Mouse (Mus musculus) Patski (cell line): ENCODE data around the gene Gabarapl2. TPM values are rescaled to one million over a fixed set of nuclear protein-coding genes. Genes with fewer than 3 reads are reported as not detected.

Experiments
- ATAC-seq: fragments of 100-300 bp; one replicate; pipeline ENCODE4 v1.8.0; 2021
- CTCF ChIA-PET: fragments of 350-600 bp; sonication (Branson Sonifier 250); formaldehyde crosslinking; loops from one replicate; lab custom pipeline; 2022; ENCODE audit warnings: inconsistent platforms; lab: Charles Lee
- POLR2A ChIA-PET: fragments of 350-600 bp; sonication (Branson Sonifier 250); formaldehyde crosslinking; loops from one replicate; lab custom pipeline; 2022; ENCODE audit warnings: antibody characterized with exemption, inconsistent platforms; lab: Charles Lee
- DNase-seq: peaks from one replicate; pipeline ENCODE4 v3.0.0-alpha.2; 2011; ENCODE audit warnings: low read depth, low spot score
- H3K27me3 ChIP-seq: fragments of 371-371 bp; one replicate; pipeline ENCODE4 v1.5.1; 2021
- CTCF ChIP-seq: fragments of 100-300 bp; IDR thresholded peaks from one replicate; pipeline ENCODE4 v1.5.1; 2021
- in situ Hi-C: fragments of 300-500 bp; cut with MboI; formaldehyde crosslinking; loops from 3 replicates; pipeline ENCODE4 v1.11.1; 2018; ENCODE audit warnings: low pct_unique_long_range_greater_than_20kb, mixed read lengths
- polyA plus RNA-seq: library from polyadenylated mRNA; unstranded; gene quantifications from one replicate; pipeline ENCODE4 v1.2.3, GENCODE M21; 2021

Gene Gabarapl2
- polyA plus RNA-seq, 1 experiment from 2014 or later, result 170 TPM

GRCm38 (mm10) chr8:111967246-111967870 is 26.9 kb downstream of the Gabarapl2 start:
- H3K27me3 ChIP-seq, result no peaks in the 10 kb centered on the region
- no peak for TF ChIP-seq CTCF
- in situ Hi-C loops, result no loop called here
- no peak for ATAC-seq
- ChIA-PET CTCF (interaction anchor here (1.2 kb wide), 1 partner anchor 32 kb away, joined by 3 read pairs; no protein-coding TSS in a partner anchor), POLR2A (interaction anchor here (1.2 kb wide), 1 partner anchor 16 kb away, joined by 3 read pairs; no protein-coding TSS in a partner anchor)
- DNase-seq, result no peak

- POLR2A ChIA-PET, result interaction anchor here (1.2 kb wide), 1 partner anchor 18 kb away, joined by 3 read pairs; no protein-coding TSS in a partner anchor
- DNase-seq (no peak), ATAC-seq (no peak)
- H3K27me3 ChIP-seq, result no peaks in the 10 kb centered on the region
- in situ Hi-C loops, result no loop called here
- no peak for TF ChIP-seq CTCF
- CTCF ChIA-PET, result interaction anchor here (1.6 kb wide), 1 partner anchor 87 kb away, joined by 4 read pairs; no protein-coding TSS in a partner anchor
Observed at GRCm38 (mm10) chr8:111968541-111968940, 28.0 kb downstream of the Gabarapl2 start.

- DNase-seq, result no peak
Observed at GRCm38 (mm10) chr8:111968991-111969390, 28.5 kb downstream of the Gabarapl2 start.

GRCm38 (mm10) chr8:111974138-111974537 is 33.6 kb downstream of the Gabarapl2 start:
- no peaks in the 10 kb centered on the region for H3K27me3 ChIP-seq
- POLR2A ChIA-PET, result no interaction called here
- DNase-seq (no peak), ATAC-seq (no peak)
- in situ Hi-C loops, result no loop called here
- no peak for TF ChIP-seq CTCF
- CTCF ChIA-PET, result no interaction called here

More at GRCm38 (mm10) chr8:111968991-111969390, 28.5 kb downstream of the Gabarapl2 start:
- POLR2A ChIA-PET, result interaction anchor here (1.2 kb wide), 1 partner anchor 18 kb away, joined by 3 read pairs; no protein-coding TSS in a partner anchor
- no peak for ATAC-seq
- CTCF ChIA-PET, result interaction anchor here (0.9 to 1.6 kb wide), 3 partner anchors 15 to 87 kb away, joined by 3 to 4 read pairs (median 3); no protein-coding TSS in a partner anchor
- TF ChIP-seq CTCF, result no peak
- in situ Hi-C loops, result no loop called here
- H3K27me3 ChIP-seq, result no peaks in the 10 kb centered on the region

- in situ Hi-C loops, result no loop called here
- ATAC-seq, result no peak
- ChIA-PET CTCF (interaction anchor here (1.4 kb wide), 1 partner anchor 13 kb away, joined by 3 read pairs; no protein-coding TSS in a partner anchor), POLR2A (interaction anchor here (0.7 kb wide), 1 partner anchor 9 kb away, joined by 3 read pairs; no protein-coding TSS in a partner anchor)
- DNase-seq, result no peak
- H3K27me3 ChIP-seq, result no peaks in the 10 kb centered on the region
- no peak for TF ChIP-seq CTCF
Observed at GRCm38 (mm10) chr8:111975706-111976105, 35.2 kb downstream of the Gabarapl2 start.

- DNase-seq, result no peak
- no peak for ATAC-seq
- ChIA-PET POLR2A (no interaction called here), CTCF (interaction anchor here (1.4 kb wide), 1 partner anchor 13 kb away, joined by 3 read pairs; no protein-coding TSS in a partner anchor)
- in situ Hi-C loops, result no loop called here
- no peaks in the 10 kb centered on the region for H3K27me3 ChIP-seq
- TF ChIP-seq CTCF, result no peak
Observed at GRCm38 (mm10) chr8:111976326-111976725, 35.8 kb downstream of the Gabarapl2 start.

- H3K27me3 ChIP-seq, result no peaks in the 10 kb centered on the region
- in situ Hi-C loops, result no loop called here
- ChIA-PET CTCF (no interaction called here), POLR2A (no interaction called here)
- DNase-seq, result no peak
- TF ChIP-seq CTCF, result no peak
- ATAC-seq, result no peak
Observed at GRCm38 (mm10) chr8:111978147-111978546, 37.6 kb downstream of the Gabarapl2 start.

GRCm38 (mm10) chr8:111982116-111982515 is 41.6 kb downstream of the Gabarapl2 start:
- in situ Hi-C loops, result loop anchor here (5.0 kb wide), 1 partner anchor 100 kb away; no protein-coding TSS in a partner anchor
- CTCF ChIA-PET, result interaction anchor here (1.1 kb wide), 1 partner anchor 9 kb away, joined by 3 read pairs; no protein-coding TSS in a partner anchor
- POLR2A ChIA-PET, result no interaction called here
- ATAC-seq (no peak), DNase-seq (no peak)
- no peaks in the 10 kb centered on the region for H3K27me3 ChIP-seq
- TF ChIP-seq CTCF, result no peak

- in situ Hi-C loops, result loop anchor here (5.0 kb wide), 1 partner anchor 102 kb away; no protein-coding TSS in a partner anchor
- POLR2A ChIA-PET, result interaction anchor here (0.5 to 1.3 kb wide), 2 partner anchors 9 to 27 kb away, joined by 3 to 4 read pairs; no protein-coding TSS in a partner anchor
- CTCF ChIA-PET, result interaction anchor here (1.0 to 1.4 kb wide), 2 partner anchors 15 to 30 kb away, joined by 3 to 4 read pairs; no protein-coding TSS in a partner anchor
- ATAC-seq (peak; percentile 87), DNase-seq (peak; percentile 37)
- H3K27me3 ChIP-seq, result no peaks in the 10 kb centered on the region
- TF ChIP-seq CTCF, result no peak
Observed at GRCm38 (mm10) chr8:111984511-111984910, 44.0 kb downstream of the Gabarapl2 start.

GRCm38 (mm10) chr8:111989911-111990310 is 49.4 kb downstream of the Gabarapl2 start:
- in situ Hi-C loops, result loop anchor here (5.0 kb wide), 1 partner anchor 53 kb away; no protein-coding TSS in a partner anchor
- POLR2A ChIA-PET, result interaction anchor here (0.8 kb wide), 1 partner anchor 13 kb away, joined by 3 read pairs; no protein-coding TSS in a partner anchor
- H3K27me3 ChIP-seq, result no peaks in the 10 kb centered on the region
- TF ChIP-seq CTCF, result peak; percentile 91
- DNase-seq (no peak), ATAC-seq (peak; percentile 63)
- CTCF ChIA-PET, result interaction anchor here (0.7 to 1.5 kb wide), 5 partner anchors 25 to 108 kb away, joined by 3 to 7 read pairs (median 3); no protein-coding TSS in a partner anchor
